Comparison of ENCODE assay signal across 8 mouse cellular contexts in genomic region chr9:70012408-70012901, GRCm38 (mm10). TPM values are rescaled to one million over a fixed set of nuclear protein-coding genes. Genes with fewer than 3 reads are reported as not detected.
DNase-seq lines count a peak whose midpoint lies in the region; ATAC-seq and TF ChIP-seq lines count a peak whose summit lies in the region.

Gene Gtf2a2, plus strand, starts transcription at chr9:70012550.

- peaks cover 36% of the 10 kb centered on the region for H3K36me3 ChIP-seq in embryonic facial prominence, embryonic 15.5 days
- H3K36me3 ChIP-seq in kidney, embryonic 14.5 days (ENCODE audit: control insufficient read depth, insufficient read depth, low read length) = peaks cover 42% of the 10 kb centered on the region
- H3K36me3 ChIP-seq in limb, embryonic 15.5 days = peaks cover 28% of the 10 kb centered on the region

- H3K4me2 ChIP-seq in embryonic facial prominence, embryonic 15.5 days (replicated peaks) = peak within 1 kb of the TSS; percentile 49
- H3K4me2 ChIP-seq in kidney, embryonic 14.5 days (replicated peaks; ENCODE audit: low read depth, low read length) = peak within 1 kb of the TSS; percentile 84
- peak within 1 kb of the TSS; percentile 59 for H3K4me2 ChIP-seq in limb, embryonic 15.5 days

- ATAC-seq in embryonic facial prominence, embryonic 15.5 days (ENCODE audit: insufficient number of reproducible peaks, low FRiP score, low TSS enrichment, low read depth) = peak; percentile 94
- ATAC-seq in kidney, embryonic 14.5 days (ENCODE audit: low FRiP score, low TSS enrichment) = peak; percentile 98
- peak; percentile 94 for ATAC-seq in limb, embryonic 15.5 days (ENCODE audit: insufficient number of reproducible peaks, low FRiP score, low TSS enrichment, low read depth)

- H3K27me3 ChIP-seq in embryonic facial prominence, embryonic 15.5 days = no peaks in the 10 kb centered on the region
- no peaks in the 10 kb centered on the region for H3K27me3 ChIP-seq in kidney, embryonic 14.5 days (ENCODE audit: control insufficient read depth, insufficient read depth, low read length)
- no peaks in the 10 kb centered on the region for H3K27me3 ChIP-seq in limb, embryonic 15.5 days

- peak; percentile 90 for DNase-seq in 3T3-L1 (ENCODE audit: low read depth, low spot score)
- DNase-seq in heart, adult 9 months (ENCODE audit: low spot score in 2 of 2) = peak; percentile 90 to 91
- DNase-seq in monocyte, adult 2 months (ENCODE audit: low read depth in 1 of 2, low spot score in 2 of 2) = peak; percentile 71 to 81
- DNase-seq in spleen, postnatal 36 days (ENCODE audit: low spot score in 2 of 2) = peak; percentile 91

- peak within 1 kb of the TSS; percentile 98 for H3K27ac ChIP-seq in bone marrow, adult 2 months (ENCODE audit: control insufficient read depth, insufficient read depth, low read depth, low read length, poor library complexity)
- H3K27ac ChIP-seq in embryonic facial prominence, embryonic 15.5 days (replicated peaks) = peak within 1 kb of the TSS; percentile 93
- peak within 1 kb of the TSS; percentile 94 for H3K27ac ChIP-seq in kidney, embryonic 14.5 days (ENCODE audit: low read depth, low read length)
- H3K27ac ChIP-seq in limb, embryonic 15.5 days = peak within 1 kb of the TSS; percentile 95

- no peak for TF ChIP-seq CTCF in bone marrow, adult 2 months (IDR thresholded peaks at IDR 0.05; ENCODE audit: control insufficient read depth, insufficient read depth, low read length)

- peak within 1 kb of the TSS; percentile 94 for H3K9ac ChIP-seq in embryonic facial prominence, embryonic 15.5 days
- H3K9ac ChIP-seq in kidney, embryonic 14.5 days (ENCODE audit: low read depth, low read length) = peak within 1 kb of the TSS; percentile 96
- peak within 1 kb of the TSS; percentile 89 for H3K9ac ChIP-seq in limb, embryonic 15.5 days

- TF ChIP-seq POLR2A in bone marrow, adult 2 months (IDR thresholded peaks at IDR 0.05; ENCODE audit: borderline replicate concordance, control insufficient read depth, low read depth, low read length) = peak; percentile 68; the same call in 1 of the 2 replicates

- no peaks in the 10 kb centered on the region for H3K9me3 ChIP-seq in embryonic facial prominence, embryonic 15.5 days (replicated peaks)
- no peaks in the 10 kb centered on the region for H3K9me3 ChIP-seq in kidney, embryonic 14.5 days (ENCODE audit: control insufficient read depth, low read length)
- no peaks in the 10 kb centered on the region for H3K9me3 ChIP-seq in limb, embryonic 15.5 days

- peak within 1 kb of the TSS; percentile 96 for H3K4me3 ChIP-seq in bone marrow, adult 2 months (replicated peaks; ENCODE audit: control insufficient read depth, low read depth, low read length)
- peak within 1 kb of the TSS; percentile 87 for H3K4me3 ChIP-seq in embryonic facial prominence, embryonic 15.5 days (replicated peaks)
- H3K4me3 ChIP-seq in kidney, embryonic 14.5 days (ENCODE audit: low read length) = peak within 1 kb of the TSS; percentile 93
- peak within 1 kb of the TSS; percentile 92 for H3K4me3 ChIP-seq in limb, embryonic 15.5 days

- H3K4me1 ChIP-seq in bone marrow, adult 2 months (ENCODE audit: control insufficient read depth, insufficient read depth, low read length) = no peaks in the 10 kb centered on the region; the same call in 1 of the 2 replicates
- peaks cover 11% of the 10 kb centered on the region for H3K4me1 ChIP-seq in embryonic facial prominence, embryonic 15.5 days
- H3K4me1 ChIP-seq in kidney, embryonic 14.5 days (ENCODE audit: control insufficient read depth, insufficient read depth, low read length) = peaks cover 13% of the 10 kb centered on the region
- peaks cover 10% of the 10 kb centered on the region for H3K4me1 ChIP-seq in limb, embryonic 15.5 days

- WGBS in bone marrow, adult 2 months = under 1% methylated on average over 56 of the region's 57 CpGs
- under 1% methylated on average over 49 of the region's 57 CpGs for WGBS in embryonic facial prominence, embryonic 15.5 days
- under 1% methylated on average over 51 of the region's 57 CpGs for WGBS in kidney, embryonic 14.5 days
- under 1% methylated on average over 37 of the region's 57 CpGs for WGBS in limb, embryonic 15.5 days

RNA-seq across cellular contexts. Expression of gene Gtf2a2, which starts in this region (rescaled TPM):
- 71.1 and 78.5 TPM in 2 replicates for polyA plus RNA-seq in bone marrow, adult 2 months (2011; ENCODE audit: insufficient read depth, insufficient read length, low replicate concordance, missing spikeins)
- 167 and 172 TPM in 2 replicates for polyA plus RNA-seq in embryonic facial prominence, embryonic 15.5 days (2015; fragmentation: Nextera tagmentation; extraction: Ambion mirVana)
- polyA plus RNA-seq in kidney, embryonic 14.5 days (2014; fragmentation: Nextera tagmentation; extraction: Ambion mirVana) = 214 and 254 TPM in 2 replicates
- 156 and 162 TPM in 2 replicates for polyA plus RNA-seq in limb, embryonic 15.5 days (2015; fragmentation: Nextera tagmentation; extraction: Ambion mirVana)

Comparison
In these comparisons a context has a peak if more than half of its experiments do, and no peak if none do; other contexts are left out.
1. Peak in every context shown above with its lines: DNase-seq, ATAC-seq, H3K4me3 ChIP-seq and H3K27ac ChIP-seq.